Mouse (Mus musculus): ENCODE results near the gene Trem2. TPM values are rescaled to one million over a fixed set of nuclear protein-coding genes. Genes with fewer than 3 reads are reported as not detected.
"Not testable (repeated sequence)": the region's sequence is repeated elsewhere in the genome, so short reads cannot be mapped to it uniquely, and the experiment has no call there.

The Trem2 gene
- 1 to 10 TPM; 1.2 TPM for total RNA-seq (2021)

DNA sequence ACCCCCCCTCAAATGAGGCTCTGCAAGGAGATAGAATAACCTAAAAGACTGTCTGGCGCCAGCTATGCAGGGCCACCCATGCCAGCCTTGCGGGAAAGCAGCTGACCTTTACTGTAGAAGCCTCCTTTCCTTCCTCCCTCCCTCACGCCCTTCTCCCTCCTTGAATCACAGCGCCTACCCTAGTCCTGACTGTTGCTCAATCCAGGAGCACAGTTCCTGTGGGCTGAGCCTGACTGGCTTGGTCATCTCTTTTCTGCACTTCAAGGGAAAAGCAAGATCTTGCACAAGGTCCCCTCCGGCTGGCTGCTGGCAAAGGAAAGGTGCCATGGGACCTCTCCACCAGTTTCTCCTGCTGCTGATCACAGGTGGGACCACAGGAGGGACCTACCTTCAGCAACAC is at the start of gene Trem2:
Gene Trem2 (plus strand): TSS at position 171 of the 400 bp plus-strand sequence.
- intact Hi-C loops (cut with DNase I), result no loop called here
- DNase-seq (ENCODE audit: low spot score), result no peak

DNA sequence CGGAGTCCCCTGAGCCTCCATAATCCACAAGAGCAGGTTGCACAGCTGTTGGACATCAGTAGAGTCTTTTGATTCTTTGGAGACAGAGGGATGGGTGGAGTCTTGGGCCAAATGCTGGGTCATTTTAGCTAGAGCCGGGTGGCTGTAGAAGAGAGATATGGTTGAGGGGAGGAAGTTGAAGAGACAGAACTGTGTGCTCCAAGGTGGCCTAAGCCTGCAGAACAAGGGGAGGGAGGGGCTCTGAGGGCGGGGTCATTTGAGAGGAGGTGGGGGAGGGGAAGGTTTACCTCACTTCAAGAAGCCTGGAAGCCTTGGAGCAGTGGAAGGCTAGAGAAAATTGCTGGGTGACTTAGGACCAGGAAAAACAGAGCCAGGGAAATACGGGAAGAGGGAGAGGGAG is 47.0 kb upstream of the Trem2 start, which contains the start of gene Treml2:
Gene Treml2 (plus strand): TSS at position 296 of the 400 bp plus-strand sequence.
- intact Hi-C loops (cut with DNase I), result no loop called here
- no peak for DNase-seq (ENCODE audit: low spot score)

DNA sequence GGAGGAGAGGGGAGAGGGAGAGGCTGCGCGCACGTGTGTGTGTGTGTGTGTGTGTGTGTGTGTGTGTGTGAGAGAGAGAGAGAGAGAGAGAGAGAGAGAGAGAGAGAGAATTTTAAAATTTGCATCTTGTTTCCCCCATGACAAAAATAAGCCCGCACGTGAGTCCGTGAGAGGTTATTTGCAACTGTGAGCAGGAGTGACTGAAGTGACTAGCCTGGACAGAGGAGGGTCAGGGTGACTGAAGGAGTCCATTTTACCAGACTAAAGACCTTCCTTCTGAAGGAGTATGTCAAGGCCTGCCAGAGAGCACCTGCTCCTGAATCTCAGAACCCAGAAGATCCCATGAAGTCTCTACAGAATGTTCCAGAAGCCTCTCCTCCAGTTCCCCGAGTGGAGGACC is 46.4 kb upstream of the Trem2 start:
- DNase-seq (ENCODE audit: low spot score), result no peak
- intact Hi-C loops (cut with DNase I), result no loop called here

DNA sequence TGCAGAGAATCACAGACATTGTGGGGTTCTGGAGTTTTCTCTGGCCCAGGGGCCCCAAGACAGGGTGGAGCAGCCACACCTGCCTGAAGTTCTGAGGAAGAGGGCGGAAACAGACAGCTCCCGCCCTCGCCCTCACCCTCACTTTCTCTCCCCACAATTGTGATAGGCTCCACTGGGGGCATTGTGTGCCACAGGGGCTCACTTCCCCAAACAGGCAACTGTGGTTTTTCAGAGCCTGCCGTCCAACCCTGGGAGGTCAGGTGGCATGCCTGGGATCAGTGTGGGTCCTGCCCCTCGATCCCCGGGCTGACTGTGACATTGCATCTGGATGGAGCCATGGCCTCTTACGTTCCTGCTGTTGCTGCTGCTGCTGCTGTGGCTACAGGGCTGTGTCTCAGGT is 46.0 kb upstream of the Trem2 start:
- no peak for DNase-seq (ENCODE audit: low spot score)
- intact Hi-C loops (cut with DNase I), result no loop called here

DNA sequence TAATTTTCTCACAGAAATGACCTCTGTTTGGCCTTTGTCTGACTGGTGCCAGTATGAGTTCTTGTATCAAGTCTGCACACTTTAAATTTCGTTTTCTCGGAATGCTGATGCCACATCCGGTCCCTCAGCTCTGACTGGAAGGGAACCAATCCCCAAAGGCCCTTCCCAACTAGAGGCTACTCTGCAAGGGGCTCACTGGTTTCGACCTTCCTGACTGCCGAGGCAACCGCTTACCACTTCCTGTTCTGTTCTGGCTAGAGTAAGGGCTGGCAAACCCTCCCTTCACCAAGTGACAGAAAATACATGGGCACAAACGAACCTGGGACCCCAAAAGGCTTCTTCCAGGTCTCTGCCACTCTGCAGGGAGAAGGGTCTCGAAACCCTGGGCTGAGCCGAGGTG is 45.3 kb upstream of the Trem2 start:
- intact Hi-C loops (cut with DNase I), result no loop called here
- DNase-seq (ENCODE audit: low spot score), result no peak

DNA sequence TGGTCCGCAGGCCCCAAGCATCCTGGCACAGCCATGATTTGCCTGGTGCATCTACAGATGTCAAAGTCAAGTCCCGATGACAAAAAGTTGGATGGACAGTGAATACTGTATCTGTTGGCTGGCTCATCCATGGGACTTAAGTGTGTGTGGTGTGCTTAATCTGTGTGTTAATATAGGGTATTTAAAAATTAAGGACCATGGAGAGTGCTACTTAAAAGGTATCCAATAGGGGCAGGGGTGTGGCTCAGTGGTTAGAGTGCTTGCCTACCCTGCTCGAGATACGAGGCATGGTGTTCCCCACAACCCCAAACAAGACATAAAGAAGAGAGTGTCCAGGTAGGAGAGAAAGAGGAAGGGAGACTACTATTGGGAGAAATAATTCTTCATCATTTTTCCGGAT is 44.4 kb upstream of the Trem2 start:
- intact Hi-C loops (cut with DNase I), result no loop called here

DNA sequence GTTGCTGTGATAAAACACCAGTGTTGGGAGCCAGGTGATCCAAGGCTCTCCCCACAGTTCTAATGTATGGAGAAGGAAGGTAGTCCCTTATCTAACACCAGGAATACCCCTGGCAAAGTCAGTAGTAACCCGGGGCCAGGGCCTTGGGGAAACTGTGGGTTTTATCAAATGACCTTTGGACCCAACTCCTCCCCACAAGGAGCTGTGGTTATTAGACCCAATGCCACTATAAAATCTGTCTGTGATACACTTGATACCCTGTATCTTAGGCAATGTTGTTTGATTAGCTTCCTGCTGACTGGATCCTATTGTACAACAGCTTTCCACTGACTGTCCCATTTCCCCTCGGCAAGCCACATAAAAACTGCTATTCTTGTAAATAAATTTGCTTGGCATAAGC is 34.1 kb upstream of the Trem2 start:
- intact Hi-C loops (cut with DNase I), result loop anchor here (10.0 kb wide), 1 partner anchor 147 kb away; the partner anchor contains the start of gene A530064D06Rik

More for the DNA sequence above, 44.4 kb upstream of the Trem2 start:
- no peak for DNase-seq (ENCODE audit: low spot score)

DNA sequence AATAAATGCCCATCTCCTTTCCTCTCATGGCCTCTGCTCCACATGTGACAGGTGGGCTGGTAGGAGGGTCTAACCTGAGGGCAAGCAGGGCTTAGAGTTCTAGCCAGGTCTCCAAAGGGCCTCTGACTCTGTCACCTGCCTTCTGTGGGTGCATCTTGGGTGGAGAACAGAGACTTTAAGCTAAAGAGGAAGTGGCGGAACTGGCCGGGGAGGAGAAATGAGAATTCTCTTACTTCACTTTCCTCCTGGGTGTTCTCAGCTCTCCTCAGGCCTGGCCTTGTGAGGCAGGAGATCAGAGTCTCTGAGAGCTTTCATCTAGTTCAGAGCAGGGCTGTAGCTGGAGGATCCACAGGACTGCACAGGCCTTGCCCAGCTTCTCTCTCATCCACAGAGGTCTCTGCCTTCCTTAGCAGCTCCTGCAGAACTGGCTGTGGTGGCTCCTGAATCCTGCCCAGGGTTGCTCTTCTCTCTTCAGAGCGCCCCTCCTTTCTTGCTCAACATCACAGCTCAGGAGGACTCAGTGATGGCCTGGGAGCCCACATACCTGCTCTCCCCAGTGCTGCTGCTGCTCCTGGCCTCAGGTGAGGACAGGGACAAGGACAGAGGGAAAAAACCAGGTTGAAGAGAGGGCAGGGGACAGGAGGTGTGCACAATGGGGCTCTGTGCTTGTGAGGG is 30.2 kb upstream of the Trem2 start, which contains the start of gene B430306N03Rik:
Gene B430306N03Rik (plus strand): TSS at position 237 of the 675 bp plus-strand sequence.
- not testable (repeated sequence) for DNase-seq (ENCODE audit: low spot score)
- intact Hi-C loops (cut with DNase I), result loop anchor here (10.0 kb wide), 1 partner anchor 151 kb away; the partner anchor contains the start of gene A530064D06Rik

More for the DNA sequence above, 34.1 kb upstream of the Trem2 start:
- no peak for DNase-seq (ENCODE audit: low spot score)

DNA sequence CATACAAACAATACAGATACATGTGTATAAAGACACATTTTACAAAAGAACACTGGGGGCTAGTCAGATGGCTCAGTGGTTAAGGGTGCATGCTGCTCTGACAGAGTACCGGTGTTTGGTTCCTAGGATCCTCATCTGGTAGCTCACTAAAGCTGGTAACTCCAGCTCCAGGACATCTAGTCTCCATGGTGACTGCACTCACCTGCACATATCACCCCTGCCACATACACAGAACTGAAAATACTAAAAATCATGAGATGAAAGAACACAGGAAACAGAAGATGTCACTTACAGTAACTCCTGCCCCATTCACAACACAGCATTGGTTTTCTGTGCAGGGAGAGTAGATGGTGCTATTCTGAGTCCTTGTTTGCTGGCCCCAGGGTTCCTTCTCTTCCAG is 27.5 kb upstream of the Trem2 start:
- intact Hi-C loops (cut with DNase I), result loop anchor here (10.0 kb wide), 1 partner anchor 154 kb away; the partner anchor contains the start of gene A530064D06Rik
- no peak for DNase-seq (ENCODE audit: low spot score)

DNA sequence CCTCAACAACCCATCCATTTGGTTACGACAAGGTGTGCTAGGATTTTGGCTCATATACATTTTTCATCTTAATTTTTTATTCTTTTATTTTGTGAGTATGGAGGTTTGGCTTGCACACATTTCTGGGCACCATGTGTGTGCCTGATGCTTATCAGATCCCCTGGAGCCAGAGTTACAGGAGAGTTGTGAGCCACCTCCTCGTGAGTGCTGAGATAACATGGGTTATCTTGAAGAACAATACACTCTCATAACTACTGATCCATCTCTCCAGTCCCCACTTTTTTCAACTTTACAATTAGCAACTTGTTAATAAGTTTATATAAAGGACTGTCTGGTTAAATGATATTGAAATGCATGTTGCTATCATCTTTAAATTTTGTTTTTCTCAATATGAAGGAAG is 24.9 kb upstream of the Trem2 start:
- DNase-seq (ENCODE audit: low spot score), result no peak

DNA sequence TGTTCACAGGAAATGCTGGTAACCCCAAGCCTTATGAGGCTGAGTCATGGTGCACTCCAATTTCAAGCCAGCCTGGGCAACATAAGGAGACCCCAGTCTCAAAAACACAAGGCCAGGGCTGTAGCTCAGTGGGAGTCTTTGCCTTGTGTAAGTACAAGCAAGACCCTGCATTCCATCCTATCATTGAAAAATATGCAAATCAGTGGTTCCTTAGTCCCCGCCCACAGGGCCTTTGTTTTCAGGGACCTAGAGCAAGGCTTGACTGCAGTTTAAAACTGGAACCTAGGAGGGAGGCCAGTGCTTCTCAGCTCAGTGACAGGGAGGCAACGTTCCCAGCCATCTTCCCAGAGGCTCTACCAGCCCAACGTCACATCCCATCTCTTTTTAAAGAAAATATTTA is 23.0 kb upstream of the Trem2 start:
- intact Hi-C loops (cut with DNase I), result no loop called here
- DNase-seq (ENCODE audit: low spot score), result no peak

More for the DNA sequence above, 24.9 kb upstream of the Trem2 start:
- intact Hi-C loops (cut with DNase I), result no loop called here

DNA sequence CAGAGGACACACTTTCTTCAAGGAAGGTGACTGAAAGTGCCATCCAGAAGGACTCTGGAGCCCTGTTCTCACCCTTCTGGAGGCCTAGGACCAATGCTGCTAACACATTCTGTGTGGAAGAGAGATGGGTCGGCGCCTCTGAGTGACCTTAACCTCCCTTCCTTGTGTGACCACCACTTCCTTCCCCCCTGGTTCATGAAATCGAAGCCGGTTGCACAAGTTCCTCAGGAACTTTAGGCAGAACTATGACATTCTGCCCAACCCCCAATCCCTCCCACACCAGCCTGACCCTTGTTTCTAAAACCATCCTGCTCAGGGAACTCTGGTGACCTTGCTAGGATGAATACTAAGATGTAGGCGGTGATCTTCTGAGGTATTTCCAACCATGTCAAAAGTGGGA is 21.9 kb upstream of the Trem2 start:
- intact Hi-C loops (cut with DNase I), result no loop called here
- DNase-seq (ENCODE audit: low spot score), result no peak

DNA sequence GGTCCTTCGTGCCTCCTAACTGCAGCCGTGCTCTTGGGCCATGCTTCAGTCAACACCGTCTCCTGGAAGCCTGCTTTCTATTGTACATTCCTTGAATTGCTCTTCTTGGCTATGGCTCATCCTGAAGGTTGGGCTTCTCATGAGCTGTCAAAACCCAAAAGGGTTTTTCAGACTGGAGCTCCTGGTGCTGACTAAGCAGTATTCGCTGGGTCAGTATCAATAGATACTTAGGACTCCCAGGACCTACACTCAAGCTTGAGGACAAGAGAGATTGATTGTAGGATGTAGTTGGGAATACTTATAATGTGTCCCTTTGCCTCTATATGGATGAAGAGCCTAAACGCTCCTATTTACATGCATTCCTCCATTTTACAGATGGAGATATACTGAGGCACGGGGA is 21.1 kb upstream of the Trem2 start:
- intact Hi-C loops (cut with DNase I), result no loop called here

DNA sequence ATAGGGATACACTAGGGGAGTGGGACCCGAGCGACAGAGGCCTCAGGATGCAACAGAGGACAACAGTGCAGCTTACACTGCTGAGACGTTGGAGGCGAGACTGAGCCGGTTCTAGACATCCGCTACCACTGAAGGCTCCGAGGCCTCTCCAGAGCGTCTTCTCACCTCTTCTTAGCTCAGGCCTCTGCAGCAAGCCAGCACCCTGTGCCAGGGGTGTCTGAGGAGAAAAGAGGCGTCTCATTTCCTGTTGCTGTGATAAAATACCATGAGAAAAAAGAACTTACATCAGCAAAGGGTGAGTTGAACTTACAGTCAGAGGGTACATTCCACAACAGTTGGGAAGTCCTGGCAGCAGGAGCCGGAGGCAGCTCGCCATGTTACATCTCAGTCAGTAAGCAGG is 20.6 kb upstream of the Trem2 start:
- intact Hi-C loops (cut with DNase I), result no loop called here

More for the DNA sequence above, 21.1 kb upstream of the Trem2 start:
- DNase-seq (ENCODE audit: low spot score), result no peak

DNA sequence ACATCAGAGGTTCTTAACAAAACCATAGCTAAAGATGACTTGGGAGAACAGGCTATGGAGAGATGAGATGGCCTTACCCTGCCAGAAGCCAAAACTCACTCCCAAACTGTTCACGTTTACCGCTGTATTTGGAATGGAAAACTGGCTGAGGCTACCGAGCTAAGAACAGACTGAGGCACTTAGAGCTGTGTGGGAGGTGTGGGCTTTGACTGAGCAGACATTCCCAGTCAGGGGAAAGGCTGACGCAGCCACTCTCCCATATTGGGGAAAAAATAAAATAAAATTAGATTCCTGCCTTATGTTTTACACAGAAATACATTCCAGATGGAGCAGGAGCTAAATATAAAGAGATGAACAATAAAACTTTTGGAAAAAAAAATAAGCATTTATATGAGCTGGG is 19.5 kb upstream of the Trem2 start:
- no peak for DNase-seq (ENCODE audit: low spot score)
- intact Hi-C loops (cut with DNase I), result no loop called here

More for the DNA sequence above, 20.6 kb upstream of the Trem2 start:
- DNase-seq (ENCODE audit: low spot score), result no peak

DNA sequence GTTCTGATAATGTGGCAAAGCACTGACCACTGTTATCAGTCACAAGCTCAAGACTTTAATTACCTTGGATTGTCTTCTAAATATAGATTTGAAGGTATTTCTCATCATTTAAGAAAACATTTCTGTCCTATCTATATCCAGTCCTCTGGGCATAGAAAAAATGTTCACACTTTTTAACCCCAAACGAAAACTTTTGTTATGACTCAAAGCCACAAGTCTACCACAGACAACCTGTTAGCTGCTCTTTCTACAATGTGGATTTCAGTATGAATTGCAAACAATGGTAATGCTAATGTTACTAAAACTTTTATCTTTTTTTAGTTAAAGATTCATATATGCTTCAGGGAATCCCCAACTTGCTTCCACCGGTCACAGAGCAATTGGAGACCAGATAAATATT is 13.7 kb upstream of the Trem2 start:
- DNase-seq (ENCODE audit: low spot score), result no peak
- intact Hi-C loops (cut with DNase I), result loop anchor here (10.0 kb wide), 1 partner anchor 228 kb away; no protein-coding TSS in a partner anchor

DNA sequence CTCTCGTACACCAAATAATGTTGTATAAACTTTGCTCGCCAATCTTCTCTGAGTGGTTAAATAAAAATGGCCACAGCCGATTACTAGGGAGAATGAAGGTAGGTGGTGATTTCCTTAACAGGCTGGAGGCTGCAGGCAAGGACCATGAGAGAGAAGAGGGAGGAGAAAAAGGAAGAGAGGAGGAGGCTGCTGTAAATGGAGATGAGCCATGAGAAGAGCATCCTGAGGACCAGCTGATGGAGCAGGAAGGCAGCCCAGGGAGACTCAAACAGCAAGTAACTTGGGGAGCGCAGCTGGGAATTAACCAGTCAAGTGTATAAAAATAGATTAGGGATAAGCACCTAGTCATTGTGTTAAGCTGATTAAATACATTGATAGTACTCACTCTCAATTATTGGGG is 12.0 kb upstream of the Trem2 start:
- DNase-seq (ENCODE audit: low spot score), result no peak
- intact Hi-C loops (cut with DNase I), result loop anchor here (10.0 kb wide), 1 partner anchor 229 kb away; no protein-coding TSS in a partner anchor

DNA sequence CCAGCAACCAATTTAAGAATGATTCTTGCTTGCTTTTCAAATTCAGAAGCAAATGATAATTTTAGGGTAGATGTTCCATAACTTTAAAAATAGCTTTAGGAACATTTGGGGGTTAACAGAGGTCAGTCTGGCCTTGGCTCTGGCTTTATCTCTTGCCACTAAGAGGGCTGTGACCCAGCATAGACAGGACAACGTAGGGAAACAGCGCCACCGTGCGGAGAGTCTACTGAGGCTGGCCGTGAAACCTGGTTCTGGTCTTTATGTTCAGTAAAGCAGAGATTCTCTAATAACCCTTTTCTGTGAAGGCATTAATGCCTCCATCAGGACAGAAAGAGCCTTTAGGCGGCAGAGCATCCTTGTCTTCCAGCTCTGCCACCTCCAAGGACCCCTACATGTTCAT is 9.3 kb upstream of the Trem2 start:
- intact Hi-C loops (cut with DNase I), result loop anchor here (1.0 to 10.0 kb wide), 2 partner anchors 62 to 232 kb away; no protein-coding TSS in a partner anchor
- peak; percentile 48 for DNase-seq (ENCODE audit: low spot score)

DNA sequence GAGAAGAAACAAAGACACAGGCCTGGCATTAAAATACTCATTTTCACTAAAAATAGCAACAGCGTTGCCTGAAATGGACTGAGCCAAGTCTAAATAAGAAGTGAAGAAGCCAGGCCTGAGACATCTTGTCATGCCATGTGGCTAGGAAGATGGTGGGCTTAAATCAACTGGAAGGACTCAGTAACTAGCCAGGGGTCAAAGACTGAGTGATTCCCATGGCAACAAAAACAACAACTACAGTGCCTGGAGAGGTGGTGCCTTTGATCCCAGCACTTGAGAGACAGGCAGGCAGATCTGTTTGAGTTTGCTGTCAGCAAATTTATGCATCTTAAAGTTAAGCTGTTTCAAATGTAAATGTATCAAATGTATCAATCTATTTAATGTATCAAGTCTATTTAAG is 5.9 kb upstream of the Trem2 start:
- DNase-seq (ENCODE audit: low spot score), result no peak
- intact Hi-C loops (cut with DNase I), result no loop called here

DNA sequence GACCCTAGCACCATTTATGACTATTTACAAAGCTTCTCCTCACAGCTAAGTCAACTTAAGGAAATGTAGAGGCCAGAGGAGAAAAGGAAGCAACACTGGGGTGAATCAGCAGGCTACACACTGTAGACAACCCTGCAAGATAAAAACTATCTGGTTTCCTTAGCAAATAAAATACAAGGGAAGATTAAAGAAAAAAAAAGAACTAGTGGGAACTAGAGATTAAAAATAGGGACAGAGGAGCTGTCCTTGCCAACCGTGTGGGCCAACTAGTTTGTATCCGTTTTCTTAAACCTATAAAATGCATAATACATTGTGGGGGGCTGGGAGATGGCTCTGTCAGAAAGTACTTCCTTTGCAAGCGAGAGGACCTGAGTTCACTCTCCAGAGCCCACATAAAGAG is 4.3 kb upstream of the Trem2 start:
- DNase-seq (ENCODE audit: low spot score), result no peak
- intact Hi-C loops (cut with DNase I), result no loop called here

DNA sequence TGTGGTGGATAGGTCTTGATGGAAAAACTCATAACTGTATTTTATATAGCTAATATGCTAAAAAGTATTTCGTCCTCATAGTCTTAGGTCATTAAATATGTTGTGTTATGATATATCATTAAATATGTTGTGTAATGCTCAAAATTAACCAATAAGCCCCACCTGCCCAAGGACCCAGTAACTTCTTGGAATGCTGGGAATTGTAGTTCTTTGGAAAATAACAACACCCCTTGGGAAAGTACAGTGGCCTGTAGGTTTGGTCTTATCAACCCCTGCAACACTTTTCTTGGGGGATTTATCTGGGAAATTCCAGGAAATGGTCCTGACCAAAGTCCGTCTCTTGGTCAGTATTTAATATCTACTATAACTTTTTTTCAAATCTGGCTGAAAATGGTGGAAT is 3.1 kb upstream of the Trem2 start:
- intact Hi-C loops (cut with DNase I), result no loop called here
- no peak for DNase-seq (ENCODE audit: low spot score)

DNA sequence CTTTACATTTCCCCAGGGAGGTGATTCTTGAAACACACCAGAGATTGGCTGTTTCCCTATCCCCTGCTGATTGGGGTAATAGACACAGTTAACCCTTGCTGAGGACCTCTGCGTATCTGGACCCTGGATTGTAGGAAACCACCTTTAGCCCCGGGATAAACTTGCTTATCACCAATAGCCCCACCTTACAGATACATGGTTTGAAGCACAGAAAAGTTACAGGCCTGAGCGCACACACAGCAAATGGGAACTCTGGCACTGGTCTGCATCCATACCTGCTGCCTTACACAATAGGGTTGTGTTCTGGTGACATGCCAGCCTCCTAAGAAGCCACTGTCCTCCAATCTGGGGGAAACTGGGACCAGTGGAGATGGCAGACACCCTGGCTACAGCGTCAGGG is 377 bp upstream of the Trem2 start:
- no peak for DNase-seq (ENCODE audit: low spot score)
- intact Hi-C loops (cut with DNase I), result no loop called here
